Mouse (Mus musculus): ENCODE measurements around the gene Gorasp2. TPM values are rescaled to one million over a fixed set of nuclear protein-coding genes. Genes with fewer than 3 reads are reported as not detected.

Gorasp2 gene
- 135 TPM in 2 replicates for polyA plus RNA-seq (2014; fragmentation: Nextera tagmentation; extraction: Ambion mirVana)

DNA sequence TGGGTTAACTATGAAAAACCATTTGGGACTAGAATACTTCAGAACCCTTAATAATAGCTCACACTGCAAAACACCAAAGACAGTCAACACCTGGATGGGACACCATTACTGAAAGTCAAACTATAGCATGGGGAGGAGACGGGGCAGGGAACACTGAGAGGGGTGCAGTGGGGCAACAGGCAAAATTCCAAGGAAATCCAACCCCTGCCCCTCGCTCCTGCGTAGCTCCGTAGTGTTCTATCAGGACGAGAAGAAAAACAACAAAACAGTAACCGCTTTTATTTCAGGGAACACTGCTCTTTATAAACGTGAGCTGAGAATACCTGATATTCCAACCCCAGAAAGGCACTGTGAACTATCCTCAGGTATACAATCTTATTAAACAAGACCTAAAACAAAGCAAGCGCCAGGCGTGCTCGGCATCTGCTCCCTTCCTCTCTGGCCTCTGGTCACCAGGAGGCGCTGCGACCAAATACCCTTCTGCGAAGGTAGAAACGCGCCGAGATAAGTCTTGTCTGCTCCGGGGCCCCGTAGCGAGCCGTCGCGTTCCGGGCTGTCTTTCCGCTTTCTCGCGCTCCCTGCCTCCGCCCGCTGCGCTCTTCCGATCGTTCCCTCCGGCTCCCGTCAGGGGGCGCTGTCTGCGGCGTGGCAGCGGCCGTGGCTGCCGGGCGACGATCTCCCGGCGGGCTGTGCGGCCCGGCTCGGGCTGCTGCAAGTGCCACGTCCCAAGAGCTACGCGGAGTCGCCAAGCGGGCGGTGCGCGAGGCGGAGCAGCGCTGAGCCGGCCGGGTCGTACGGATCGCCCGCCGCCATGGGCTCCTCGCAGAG is at the start of gene Gorasp2:
Gene Gorasp2, plus strand, starts transcription at position 690 of the 828 bp plus-strand sequence.
- WGBS = 3% methylated on average over 60 of the region's 64 CpGs

GRCm38 (mm10) chr2:70614745-70615351 is 46.5 kb upstream of the Gorasp2 start:
- no peak for ATAC-seq (replicated peaks; ENCODE audit: low FRiP score)

More for the DNA sequence above, at the start of gene Gorasp2:
- peak; percentile 89 for DNase-seq (ENCODE audit: low spot score)
- Histone ChIP-seq H3K9ac (ENCODE audit: low read depth, low read length) (peak within 1 kb of the TSS; percentile 92), H3K4me2 (peak within 1 kb of the TSS; percentile 94), H3K9me3 (ENCODE audit: control insufficient read depth, low read length) (no peaks in the 10 kb centered on the region), H3K36me3 (ENCODE audit: control insufficient read depth, insufficient read depth, low read length) (peaks cover 3% of the 10 kb centered on the region; the same call in 1 of the 2 replicates), H3K4me3 (ENCODE audit: low read depth, low read length) (peak within 1 kb of the TSS; percentile 86), H3K27ac (ENCODE audit: low read depth, low read length) (peak within 1 kb of the TSS; percentile 85), H3K4me1 (replicated peaks; ENCODE audit: control insufficient read depth, insufficient read depth, low read length) (peaks cover 16% of the 10 kb centered on the region), H3K27me3 (replicated peaks; ENCODE audit: control insufficient read depth, insufficient read depth, low read length) (no peaks in the 10 kb centered on the region)
- ATAC-seq (replicated peaks; ENCODE audit: low FRiP score) = peak; percentile 95

GRCm38 (mm10) chr2:70616076-70616475 is 45.3 kb upstream of the Gorasp2 start:
- Histone ChIP-seq H3K4me1 (replicated peaks; ENCODE audit: control insufficient read depth, insufficient read depth, low read length) (no peaks in the 10 kb centered on the region), H3K9ac (ENCODE audit: low read depth, low read length) (no peak overlapping the region), H3K4me3 (ENCODE audit: low read depth, low read length) (no peak overlapping the region), H3K27me3 (replicated peaks; ENCODE audit: control insufficient read depth, insufficient read depth, low read length) (no peaks in the 10 kb centered on the region; the same call in 1 of the 2 replicates), H3K36me3 (ENCODE audit: control insufficient read depth, insufficient read depth, low read length) (no peaks in the 10 kb centered on the region), H3K27ac (ENCODE audit: low read depth, low read length) (no peak overlapping the region), H3K9me3 (ENCODE audit: control insufficient read depth, low read length) (no peaks in the 10 kb centered on the region), H3K4me2 (no peak overlapping the region)
- ATAC-seq (replicated peaks; ENCODE audit: low FRiP score) = no peak
- WGBS = 71% methylated on average over 2 of the region's 2 CpGs
- no peak for DNase-seq (ENCODE audit: low spot score)

More at GRCm38 (mm10) chr2:70614745-70615351, 46.5 kb upstream of the Gorasp2 start:
- DNase-seq (ENCODE audit: low spot score) = no peak
- H3K27me3 ChIP-seq (replicated peaks; ENCODE audit: control insufficient read depth, insufficient read depth, low read length) = no peaks in the 10 kb centered on the region; the same call in 1 of the 2 replicates
- no peak overlapping the region for H3K27ac ChIP-seq (ENCODE audit: low read depth, low read length)
- no peak overlapping the region for H3K9ac ChIP-seq (ENCODE audit: low read depth, low read length)
- H3K36me3 ChIP-seq (ENCODE audit: control insufficient read depth, insufficient read depth, low read length) = no peaks in the 10 kb centered on the region
- no peaks in the 10 kb centered on the region for H3K4me1 ChIP-seq (replicated peaks; ENCODE audit: control insufficient read depth, insufficient read depth, low read length)
- H3K4me2 ChIP-seq = no peak overlapping the region
- H3K4me3 ChIP-seq (ENCODE audit: low read depth, low read length) = no peak overlapping the region
- 84% methylated on average over 7 of the region's 7 CpGs for WGBS
- H3K9me3 ChIP-seq (ENCODE audit: control insufficient read depth, low read length) = no peaks in the 10 kb centered on the region

- no peak overlapping the region for H3K4me3 ChIP-seq (ENCODE audit: low read depth, low read length)
- DNase-seq (ENCODE audit: low spot score) = no peak
- H3K36me3 ChIP-seq (ENCODE audit: control insufficient read depth, insufficient read depth, low read length) = no peaks in the 10 kb centered on the region
- H3K27me3 ChIP-seq (replicated peaks; ENCODE audit: control insufficient read depth, insufficient read depth, low read length) = no peaks in the 10 kb centered on the region; the same call in 1 of the 2 replicates
- H3K9ac ChIP-seq (ENCODE audit: low read depth, low read length) = no peak overlapping the region
- H3K4me1 ChIP-seq (replicated peaks; ENCODE audit: control insufficient read depth, insufficient read depth, low read length) = no peaks in the 10 kb centered on the region
- H3K4me2 ChIP-seq = no peak overlapping the region
- 72% methylated on average over 3 of the region's 3 CpGs for WGBS
- H3K27ac ChIP-seq (ENCODE audit: low read depth, low read length) = no peak overlapping the region
- no peaks in the 10 kb centered on the region for H3K9me3 ChIP-seq (ENCODE audit: control insufficient read depth, low read length)
- ATAC-seq (replicated peaks; ENCODE audit: low FRiP score) = no peak
Observed at GRCm38 (mm10) chr2:70616617-70617016, 44.8 kb upstream of the Gorasp2 start.

DNA sequence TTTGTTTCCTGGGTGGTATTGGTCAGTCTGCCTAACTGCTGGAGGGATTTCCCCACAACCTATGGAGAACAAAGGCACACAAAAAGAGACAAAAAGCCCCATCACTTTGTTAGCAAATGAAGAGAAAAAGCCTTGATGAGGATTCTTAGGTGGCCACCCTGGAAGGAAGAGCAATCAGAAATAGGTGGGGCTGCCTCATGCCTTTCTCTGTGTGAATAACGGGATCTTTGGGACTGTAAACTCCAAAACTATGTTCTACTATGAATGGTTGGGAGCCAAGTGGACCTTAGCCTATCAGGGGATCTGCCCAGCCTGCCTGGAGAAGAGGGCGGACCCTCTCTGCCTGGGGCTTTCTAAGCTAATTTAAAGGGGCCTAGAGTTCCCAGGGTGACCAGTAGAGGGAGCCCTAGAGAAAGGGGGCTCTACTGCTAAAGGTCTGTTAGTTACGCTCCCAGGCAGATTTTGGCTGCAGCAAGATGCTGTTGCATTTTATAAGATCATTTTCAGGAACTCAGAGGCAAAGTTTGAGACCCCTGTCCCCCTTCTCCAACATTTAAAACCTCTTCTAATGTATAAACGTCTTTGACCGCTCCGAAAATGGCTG is 42.0 kb upstream of the Gorasp2 start:
- Histone ChIP-seq H3K27ac (ENCODE audit: low read depth, low read length) (no peak overlapping the region), H3K4me2 (no peak overlapping the region), H3K36me3 (ENCODE audit: control insufficient read depth, insufficient read depth, low read length) (no peaks in the 10 kb centered on the region), H3K4me3 (ENCODE audit: low read depth, low read length) (no peak overlapping the region), H3K27me3 (replicated peaks; ENCODE audit: control insufficient read depth, insufficient read depth, low read length) (no peaks in the 10 kb centered on the region), H3K9me3 (ENCODE audit: control insufficient read depth, low read length) (no peaks in the 10 kb centered on the region), H3K9ac (ENCODE audit: low read depth, low read length) (no peak overlapping the region), H3K4me1 (replicated peaks; ENCODE audit: control insufficient read depth, insufficient read depth, low read length) (no peaks in the 10 kb centered on the region)
- DNase-seq (ENCODE audit: low spot score) (no peak), ATAC-seq (replicated peaks; ENCODE audit: low FRiP score) (no peak)
- WGBS = 87% methylated on average over 6 of the region's 6 CpGs

- H3K4me2 ChIP-seq = no peak overlapping the region
- H3K9ac ChIP-seq (ENCODE audit: low read depth, low read length) = no peak overlapping the region
- no peaks in the 10 kb centered on the region for H3K27me3 ChIP-seq (replicated peaks; ENCODE audit: control insufficient read depth, insufficient read depth, low read length)
- H3K4me3 ChIP-seq (ENCODE audit: low read depth, low read length) = no peak overlapping the region
- no peaks in the 10 kb centered on the region for H3K36me3 ChIP-seq (ENCODE audit: control insufficient read depth, insufficient read depth, low read length)
- H3K4me1 ChIP-seq (replicated peaks; ENCODE audit: control insufficient read depth, insufficient read depth, low read length) = no peaks in the 10 kb centered on the region
- DNase-seq (ENCODE audit: low spot score) (no peak), ATAC-seq (replicated peaks; ENCODE audit: low FRiP score) (no peak)
- WGBS = 25% methylated on average over 6 of the region's 6 CpGs
- H3K27ac ChIP-seq (ENCODE audit: low read depth, low read length) = no peak overlapping the region
- H3K9me3 ChIP-seq (ENCODE audit: control insufficient read depth, low read length) = no peaks in the 10 kb centered on the region
Observed at GRCm38 (mm10) chr2:70620225-70620624, 41.2 kb upstream of the Gorasp2 start.

GRCm38 (mm10) chr2:70622244-70622643 is 39.1 kb upstream of the Gorasp2 start:
- H3K4me2 ChIP-seq = no peak overlapping the region
- ATAC-seq (replicated peaks; ENCODE audit: low FRiP score) = no peak

GRCm38 (mm10) chr2:70625761-70626160 is 35.6 kb upstream of the Gorasp2 start:
- H3K27me3 ChIP-seq (replicated peaks; ENCODE audit: control insufficient read depth, insufficient read depth, low read length) = no peaks in the 10 kb centered on the region
- no peaks in the 10 kb centered on the region for H3K9me3 ChIP-seq (ENCODE audit: control insufficient read depth, low read length)
- DNase-seq (ENCODE audit: low spot score) (no peak), ATAC-seq (replicated peaks; ENCODE audit: low FRiP score) (no peak)
- 68% methylated on average over 7 of the region's 7 CpGs for WGBS
- no peak overlapping the region for H3K9ac ChIP-seq (ENCODE audit: low read depth, low read length)
- no peak overlapping the region for H3K27ac ChIP-seq (ENCODE audit: low read depth, low read length)
- H3K36me3 ChIP-seq (ENCODE audit: control insufficient read depth, insufficient read depth, low read length) = no peaks in the 10 kb centered on the region
- no peaks in the 10 kb centered on the region for H3K4me1 ChIP-seq (replicated peaks; ENCODE audit: control insufficient read depth, insufficient read depth, low read length)
- no peak overlapping the region for H3K4me2 ChIP-seq
- H3K4me3 ChIP-seq (ENCODE audit: low read depth, low read length) = no peak overlapping the region

More at GRCm38 (mm10) chr2:70622244-70622643, 39.1 kb upstream of the Gorasp2 start:
- Histone ChIP-seq H3K4me3 (ENCODE audit: low read depth, low read length) (no peak overlapping the region), H3K9me3 (ENCODE audit: control insufficient read depth, low read length) (no peaks in the 10 kb centered on the region), H3K4me1 (replicated peaks; ENCODE audit: control insufficient read depth, insufficient read depth, low read length) (no peaks in the 10 kb centered on the region), H3K9ac (ENCODE audit: low read depth, low read length) (no peak overlapping the region), H3K27me3 (replicated peaks; ENCODE audit: control insufficient read depth, insufficient read depth, low read length) (no peaks in the 10 kb centered on the region), H3K36me3 (ENCODE audit: control insufficient read depth, insufficient read depth, low read length) (no peaks in the 10 kb centered on the region), H3K27ac (ENCODE audit: low read depth, low read length) (no peak overlapping the region)
- 52% methylated on average over 4 of the region's 4 CpGs for WGBS
- DNase-seq (ENCODE audit: low spot score) = no peak
